Mouse (Mus musculus): Measurements from ENCODE around the gene Apopt1.

Apopt1 gene

GRCm38 (mm10) chr12:111713004-111713651, at the start of gene Apopt1, which contains the start of gene Bag5:
Apopt1 (plus strand) TSS chr12:111713261.
Bag5 (minus strand) TSS chr12:111713257.
- DNase-seq (ENCODE audit: low spot score in 2 of 2), result peak; percentile 74 to 91

GRCm38 (mm10) chr12:111664144-111664634, 48.9 kb upstream of the Apopt1 start:
- no peak for DNase-seq (ENCODE audit: low spot score in 2 of 2)

- DNase-seq (ENCODE audit: low spot score in 2 of 2), result no peak
These were observed 47.8 kb upstream of the Apopt1 start for GRCm38 (mm10) chr12:111665041-111665880.

- no peak for DNase-seq (ENCODE audit: low spot score in 2 of 2)
These were observed 46.7 kb upstream of the Apopt1 start for GRCm38 (mm10) chr12:111666380-111666779.

GRCm38 (mm10) chr12:111667421-111667820, 45.6 kb upstream of the Apopt1 start:
- no peak for DNase-seq (ENCODE audit: low spot score in 2 of 2)

GRCm38 (mm10) chr12:111668457-111668912, 44.6 kb upstream of the Apopt1 start:
- peak; percentile 97 to 98 for DNase-seq (ENCODE audit: low spot score in 2 of 2)

GRCm38 (mm10) chr12:111669000-111669788, 43.9 kb upstream of the Apopt1 start:
- DNase-seq (ENCODE audit: low spot score in 2 of 2), result no peak

- no peak for DNase-seq (ENCODE audit: low spot score in 2 of 2)
These were observed 43.1 kb upstream of the Apopt1 start for GRCm38 (mm10) chr12:111669961-111670360.

- DNase-seq (ENCODE audit: low spot score in 2 of 2), result peak in 1 of 2 experiments; percentile 61
These were observed 42.6 kb upstream of the Apopt1 start for GRCm38 (mm10) chr12:111670371-111670971.

- no peak for DNase-seq (ENCODE audit: low spot score in 2 of 2)
These were observed 42.1 kb upstream of the Apopt1 start for GRCm38 (mm10) chr12:111670976-111671375.

- peak; percentile 48 to 67 for DNase-seq (ENCODE audit: low spot score in 2 of 2)
These were observed 41.6 kb upstream of the Apopt1 start for GRCm38 (mm10) chr12:111671431-111671902.

- peak; percentile 82 to 88 for DNase-seq (ENCODE audit: low spot score in 2 of 2)
These were observed 40.9 kb upstream of the Apopt1 start, which contains the start of gene Ckb for GRCm38 (mm10) chr12:111672176-111672575. Ckb (minus strand) TSS chr12:111672338.

GRCm38 (mm10) chr12:111672581-111672980, 40.5 kb upstream of the Apopt1 start:
- DNase-seq (ENCODE audit: low spot score in 2 of 2), result no peak

GRCm38 (mm10) chr12:111674850-111675486, 38.1 kb upstream of the Apopt1 start:
- no peak for DNase-seq (ENCODE audit: low spot score in 2 of 2)

GRCm38 (mm10) chr12:111675797-111676580, 37.1 kb upstream of the Apopt1 start:
- DNase-seq (ENCODE audit: low spot score in 2 of 2), result no peak

GRCm38 (mm10) chr12:111677421-111677820, 35.6 kb upstream of the Apopt1 start:
- DNase-seq (ENCODE audit: low spot score in 2 of 2), result no peak

- DNase-seq (ENCODE audit: low spot score in 2 of 2), result peak; percentile 88 to 91
These were observed 35.0 kb upstream of the Apopt1 start, which contains the start of gene Trmt61a for GRCm38 (mm10) chr12:111677882-111678669. Trmt61a (plus strand) TSS chr12:111678105.

GRCm38 (mm10) chr12:111678670-111678933, 34.5 kb upstream of the Apopt1 start:
- no peak for DNase-seq (ENCODE audit: low spot score in 2 of 2)

- DNase-seq (ENCODE audit: low spot score in 2 of 2), result no peak
These were observed 34.1 kb upstream of the Apopt1 start for GRCm38 (mm10) chr12:111678997-111679396.

Measured in cerebellum, postnatal 4 days (tissue).